Comparison of ENCODE assay signal across 20 mouse cellular contexts in genomic region chr17:45747293-45747692, GRCm38 (mm10). TPM values are rescaled to one million over a fixed set of nuclear protein-coding genes. Genes with fewer than 3 reads are reported as not detected.
DNase-seq lines count a peak whose midpoint lies in the region; ATAC-seq and TF ChIP-seq lines count a peak whose summit lies in the region.
"Had no signal": no experiment of that assay in that cellular context is flagged by ENCODE, and none has a peak within 500 bp of the region (broad histone marks: within the 10 kb centered on the region; RNA-seq: fewer than 3 reads in every experiment).

No protein-coding gene starts in this region.

- peak overlapping the region; percentile 56 for H3K4me2 ChIP-seq in liver, embryonic 11.5 days
- H3K4me2 ChIP-seq in liver, postnatal 0 days (ENCODE audit: low read depth, low read length): 0 out of 2 replicates have a peak overlapping the region, but pooled peaks have one; percentile 58
- no peak overlapping the region for H3K4me2 ChIP-seq in forebrain, embryonic 14.5 days (ENCODE audit: low read length)
- H3K4me2 ChIP-seq: forebrain, embryonic 13.5 days; hindbrain, embryonic 14.5 days; limb, embryonic 12.5 days; lung, embryonic 14.5 days; midbrain, embryonic 12.5 days had no signal

- peaks cover 45% of the 10 kb centered on the region for H3K4me1 ChIP-seq in liver, embryonic 11.5 days (replicated peaks; ENCODE audit: control insufficient read depth, insufficient read depth, low read length)
- H3K4me1 ChIP-seq in liver, postnatal 0 days (ENCODE audit: insufficient read depth): peaks cover 27% of the 10 kb centered on the region
- H3K4me1 ChIP-seq in forebrain, embryonic 14.5 days (ENCODE audit: control insufficient read depth, insufficient read depth, low read length): no peaks in the 10 kb centered on the region
- H3K4me1 ChIP-seq: forebrain, embryonic 13.5 days; limb, embryonic 12.5 days; midbrain, embryonic 12.5 days had no signal

- H3K27ac ChIP-seq in liver, embryonic 11.5 days (ENCODE audit: low read depth, low read length): peak overlapping the region; percentile 11
- H3K27ac ChIP-seq in liver, postnatal 0 days (ENCODE audit: low read depth): no peak overlapping the region
- H3K27ac ChIP-seq in forebrain, embryonic 14.5 days (ENCODE audit: low read depth, low read length): no peak overlapping the region
- H3K27ac ChIP-seq: forebrain, embryonic 13.5 days; hindbrain, embryonic 14.5 days; limb, embryonic 12.5 days; midbrain, embryonic 12.5 days had no signal

- H3K36me3 ChIP-seq in liver, embryonic 11.5 days (ENCODE audit: control insufficient read depth, insufficient read depth, low read length): no peaks in the 10 kb centered on the region
- H3K36me3 ChIP-seq in liver, postnatal 0 days (replicated peaks; ENCODE audit: insufficient read depth, low read length): no peaks in the 10 kb centered on the region
- no peaks in the 10 kb centered on the region for H3K36me3 ChIP-seq in splenic B cell, adult 2 months (ENCODE audit: control insufficient read depth, insufficient read depth, low read length, poor library complexity, severe bottlenecking)
- no peaks in the 10 kb centered on the region for H3K36me3 ChIP-seq in forebrain, embryonic 14.5 days (ENCODE audit: control insufficient read depth, insufficient read depth, low read length)
- H3K36me3 ChIP-seq: limb, embryonic 12.5 days; midbrain, embryonic 12.5 days had no signal

- DNase-seq in liver, embryonic 11.5 days (ENCODE audit: low spot score): no peak
- DNase-seq in liver: no peak
- DNase-seq in liver, postnatal 0 days: no peak
- peak; percentile 52 for DNase-seq in splenic B cell, adult 2 months (ENCODE audit: low read depth, low spot score)
- no peak for DNase-seq in cerebellum, postnatal 25 days
- no peak for DNase-seq in cerebellum, postnatal 4 days (ENCODE audit: low spot score in 2 of 2)
- DNase-seq in forebrain, embryonic 14.5 days (ENCODE audit: low spot score): no peak
- DNase-seq: adrenal gland, postnatal 10 days; cerebellum, adult 9-11 months; gastrocnemius, postnatal 14 days; lung, embryonic 14.5 days; thymus, postnatal 14 days had no signal

- no peaks in the 10 kb centered on the region for H3K27me3 ChIP-seq in liver, embryonic 11.5 days (replicated peaks; ENCODE audit: control insufficient read depth, insufficient read depth, low read length)
- H3K27me3 ChIP-seq in liver, postnatal 0 days (ENCODE audit: insufficient read depth, low read length): no peaks in the 10 kb centered on the region
- H3K27me3 ChIP-seq in splenic B cell, adult 2 months (ENCODE audit: control insufficient read depth, insufficient read depth, low read length, poor library complexity, severe bottlenecking): no peaks in the 10 kb centered on the region
- no peaks in the 10 kb centered on the region for H3K27me3 ChIP-seq in forebrain, embryonic 14.5 days (replicated peaks; ENCODE audit: control insufficient read depth, insufficient read depth, low read length)
- H3K27me3 ChIP-seq: forebrain, embryonic 13.5 days; limb, embryonic 12.5 days; midbrain, embryonic 12.5 days; Patski had no signal

- no peak overlapping the region for H3K4me3 ChIP-seq in liver, embryonic 11.5 days (ENCODE audit: low read depth, low read length)
- no peak overlapping the region for H3K4me3 ChIP-seq in liver, postnatal 0 days (ENCODE audit: low read depth, low read length)
- H3K4me3 ChIP-seq in forebrain, embryonic 14.5 days (ENCODE audit: low read depth, low read length): no peak overlapping the region
- H3K4me3 ChIP-seq: forebrain, embryonic 13.5 days; limb, embryonic 12.5 days; midbrain, embryonic 12.5 days had no signal

- peak overlapping the region; percentile 40; the same call in 1 of the 2 replicates for H3K9ac ChIP-seq in liver, embryonic 11.5 days (ENCODE audit: low read depth, low read length)
- no peak overlapping the region for H3K9ac ChIP-seq in liver, postnatal 0 days (replicated peaks)
- no peak overlapping the region for H3K9ac ChIP-seq in forebrain, embryonic 14.5 days (ENCODE audit: low read length)
- H3K9ac ChIP-seq: forebrain, embryonic 13.5 days; hindbrain, embryonic 14.5 days; limb, embryonic 12.5 days; lung, embryonic 14.5 days; midbrain, embryonic 12.5 days had no signal

- H3K9me3 ChIP-seq in liver, embryonic 11.5 days (ENCODE audit: control insufficient read depth, low read length): no peaks in the 10 kb centered on the region
- no peaks in the 10 kb centered on the region for H3K9me3 ChIP-seq in liver, postnatal 0 days (ENCODE audit: low read length)
- H3K9me3 ChIP-seq in forebrain, embryonic 14.5 days (replicated peaks; ENCODE audit: control insufficient read depth, low read length): no peaks in the 10 kb centered on the region
- H3K9me3 ChIP-seq: forebrain, embryonic 13.5 days; limb, embryonic 12.5 days; midbrain, embryonic 12.5 days had no signal

- TF ChIP-seq EP300 in liver, postnatal 0 days (IDR thresholded peaks at IDR 0.05; ENCODE audit: low read depth): no peak

- WGBS in liver, embryonic 11.5 days: 76% methylated on average over 4 of the region's 4 CpGs
- 51% methylated on average over 4 of the region's 4 CpGs for WGBS in liver, postnatal 0 days (ENCODE audit: insufficient replicate concordance)
- 94% methylated on average over 4 of the region's 4 CpGs for WGBS in forebrain, embryonic 14.5 days

- no peak for ATAC-seq in liver, embryonic 11.5 days (replicated peaks; ENCODE audit: low FRiP score)
- peak; percentile 25 for ATAC-seq in inflammation-experienced regulatory T-cells, adult 6 months
- ATAC-seq in liver, postnatal 0 days: no peak
- ATAC-seq in forebrain, embryonic 14.5 days: no peak
- ATAC-seq: forebrain, embryonic 13.5 days; intestine, embryonic 16.5 days had no signal

- TF ChIP-seq CTCF in liver, postnatal 0 days (IDR thresholded peaks at IDR 0.05; ENCODE audit: low read depth): no peak

RNA-seq across cellular contexts. Expression of gene 1600014C23Rik, which starts 13.6 kb away (rescaled TPM):
- polyA plus RNA-seq in liver, embryonic 11.5 days (2014; fragmentation: Nextera tagmentation; extraction: Ambion mirVana): not detected in 2 replicates
- not detected for polyA plus RNA-seq in inflammation-experienced regulatory T-cells, adult 6 months (2017; shearing (Covaris generic))
- polyA plus RNA-seq in liver, postnatal 0 days (2015; fragmentation: Nextera tagmentation; extraction: Ambion mirVana): not detected in 2 replicates
- polyA plus RNA-seq in forebrain, embryonic 14.5 days (2014; fragmentation: Nextera tagmentation; extraction: Ambion mirVana): 0.38 TPM in 1 of 2 replicates, not detected in the other
- polyA plus RNA-seq: hindbrain, embryonic 14.5 days; large intestine, adult 2 months; limb, embryonic 12.5 days; lung, embryonic 14.5 days; midbrain, embryonic 12.5 days; Patski had no signal
